Mouse (Mus musculus): ENCODE results near the gene Gm7257.

Gene Gm7257

GRCm38 (mm10) chr9:36431584-36431983 is at the start of gene Gm7257:
Gene Gm7257, plus strand, starts transcription at chr9:36431884.
- DNase-seq (ENCODE audit: low read depth, low spot score): no peak

- no peak for DNase-seq (ENCODE audit: low read depth, low spot score)
Measured at GRCm38 (mm10) chr9:36402991-36403390, 28.7 kb upstream of the Gm7257 start.

- no peak for DNase-seq (ENCODE audit: low read depth, low spot score)
Measured at GRCm38 (mm10) chr9:36435051-36435764, 3.5 kb downstream of the Gm7257 start.

- no peak for DNase-seq (ENCODE audit: low read depth, low spot score)
Measured at GRCm38 (mm10) chr9:36475338-36475737, 43.7 kb downstream of the Gm7257 start, which contains the start of gene Gm9513. Gene Gm9513, plus strand, starts transcription at chr9:36475638.

Measured in embryo, embryonic 11.5 days (tissue).